Mouse (Mus musculus): ENCODE measurements around the gene Tomm70a.

Tomm70a gene

GRCm38 (mm10) chr16:57133611-57134010, 12.1 kb downstream of the Tomm70a start:
- intact Hi-C loops (cut with DNase I) = no loop called here

DNA sequence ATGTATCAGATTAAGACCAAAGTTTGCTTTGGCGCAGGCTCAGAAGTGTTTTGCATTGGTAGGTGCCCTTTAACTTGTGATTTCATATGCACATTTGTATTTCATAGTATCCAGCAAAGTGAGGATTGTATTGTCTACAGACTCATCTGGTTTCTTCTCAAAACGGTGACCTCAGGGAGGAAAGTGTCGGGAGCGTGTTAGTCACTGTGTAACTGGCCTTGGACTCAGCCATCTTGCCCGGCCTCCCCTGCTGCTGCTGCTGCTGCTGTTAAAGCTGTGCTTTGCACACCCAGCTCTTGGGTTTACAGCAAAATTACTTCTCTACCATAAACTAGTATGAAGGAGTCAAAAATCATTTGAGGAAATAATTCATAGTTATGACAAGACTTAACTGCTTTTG, 23.2 kb downstream of the Tomm70a start:
- intact Hi-C loops (cut with DNase I) = no loop called here

DNA sequence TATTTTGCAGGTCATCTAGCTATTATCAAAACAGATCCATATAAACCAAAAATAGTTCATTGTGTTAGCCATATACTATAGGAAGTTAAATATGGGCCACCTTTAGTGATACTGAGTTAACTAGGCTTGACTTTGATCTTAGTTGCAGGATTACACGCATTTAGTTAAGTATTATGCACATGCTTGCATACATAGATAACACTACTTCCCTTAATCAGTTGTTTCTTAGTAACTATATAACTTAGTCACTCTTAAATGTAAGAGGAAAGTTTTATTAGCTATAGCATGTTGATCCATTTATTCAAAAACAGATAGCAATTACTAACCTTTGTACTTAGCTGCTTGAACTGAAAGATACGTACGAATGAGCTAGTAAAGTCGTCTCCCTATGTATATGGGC, 29.9 kb downstream of the Tomm70a start:
- intact Hi-C loops (cut with DNase I) = no loop called here

GRCm38 (mm10) chr16:57155899-57156298, 34.4 kb downstream of the Tomm70a start:
- intact Hi-C loops (cut with DNase I) = no loop called here

DNA sequence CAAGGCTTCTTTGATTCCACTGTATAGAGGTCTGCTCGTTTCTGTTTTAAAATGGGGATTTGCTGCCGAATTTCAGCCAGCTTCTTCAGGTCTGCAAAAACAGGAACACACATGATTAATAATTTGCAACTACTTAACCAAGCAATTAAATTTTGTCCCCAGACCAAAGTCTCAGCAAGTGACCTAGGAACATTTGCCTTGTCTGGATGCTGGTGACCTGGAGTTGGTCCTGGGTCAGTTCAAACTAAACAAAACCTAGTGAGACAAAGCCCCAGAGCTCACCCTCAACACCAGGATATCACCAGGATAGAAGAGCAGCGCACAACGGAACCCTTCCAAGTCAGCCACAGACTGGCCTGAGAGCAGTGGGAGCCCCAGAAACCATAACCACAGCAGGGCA, 35.6 kb downstream of the Tomm70a start:
- intact Hi-C loops (cut with DNase I) = no loop called here

GRCm38 (mm10) chr16:57157728-57158127, 36.2 kb downstream of the Tomm70a start:
- intact Hi-C loops (cut with DNase I) = no loop called here

DNA sequence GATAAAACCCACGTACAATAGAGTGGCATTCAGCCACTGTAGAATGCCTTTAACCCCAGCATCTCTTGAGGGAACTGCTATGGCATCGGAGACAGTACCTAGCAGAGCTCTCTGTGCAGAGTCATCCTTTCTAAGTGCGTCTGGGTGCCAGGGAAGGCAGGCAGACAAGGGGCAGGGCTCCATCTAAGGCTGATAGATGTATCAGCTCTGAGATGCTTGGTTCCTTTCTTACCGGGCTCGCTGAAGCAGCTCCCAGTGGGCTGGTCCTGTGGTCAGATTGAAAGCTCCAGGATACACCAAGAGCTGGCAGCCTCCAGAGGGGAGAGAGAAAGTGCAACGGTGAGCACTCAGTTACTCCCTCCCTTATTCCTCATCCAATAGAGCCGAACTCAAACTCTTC, 38.3 kb downstream of the Tomm70a start:
- intact Hi-C loops (cut with DNase I) = no loop called here

DNA sequence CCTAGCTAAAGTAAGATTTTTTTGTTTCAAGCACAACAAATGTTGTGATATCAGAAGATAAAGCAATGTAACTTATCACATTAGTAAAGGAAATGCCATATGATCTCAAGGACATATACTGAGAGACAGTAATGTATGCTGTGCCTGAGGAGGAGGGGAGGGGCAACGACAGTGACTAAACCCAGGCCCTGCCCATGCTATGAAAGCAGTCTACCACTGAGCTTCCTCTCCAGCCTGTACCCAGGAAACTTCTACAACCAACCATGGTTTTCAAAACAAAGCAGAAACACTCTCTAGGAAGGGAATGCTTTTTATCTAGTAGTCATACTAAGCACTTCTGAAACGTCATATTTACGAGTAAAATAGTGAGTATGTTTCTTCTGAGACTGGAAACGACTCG, 41.3 kb downstream of the Tomm70a start:
- intact Hi-C loops (cut with DNase I) = no loop called here

DNA sequence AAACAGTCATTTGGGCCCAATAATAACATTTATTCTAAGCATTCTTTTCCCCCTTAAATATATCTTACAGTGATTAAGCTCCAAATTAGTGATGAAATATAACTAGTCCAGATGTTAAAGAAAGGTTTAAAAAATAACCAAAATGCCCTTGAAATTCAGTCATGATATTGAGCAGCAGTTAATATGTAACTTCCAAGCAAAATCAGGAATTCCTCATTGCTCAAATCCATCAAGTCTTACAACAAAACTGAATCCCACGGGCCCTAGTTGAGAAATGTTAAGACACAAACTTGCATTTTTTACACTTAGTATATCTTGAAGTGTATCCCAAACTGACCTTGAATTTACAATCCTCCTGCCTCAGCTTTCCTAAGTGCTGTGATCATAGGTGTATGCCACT, 42.2 kb downstream of the Tomm70a start:
- intact Hi-C loops (cut with DNase I) = no loop called here

DNA sequence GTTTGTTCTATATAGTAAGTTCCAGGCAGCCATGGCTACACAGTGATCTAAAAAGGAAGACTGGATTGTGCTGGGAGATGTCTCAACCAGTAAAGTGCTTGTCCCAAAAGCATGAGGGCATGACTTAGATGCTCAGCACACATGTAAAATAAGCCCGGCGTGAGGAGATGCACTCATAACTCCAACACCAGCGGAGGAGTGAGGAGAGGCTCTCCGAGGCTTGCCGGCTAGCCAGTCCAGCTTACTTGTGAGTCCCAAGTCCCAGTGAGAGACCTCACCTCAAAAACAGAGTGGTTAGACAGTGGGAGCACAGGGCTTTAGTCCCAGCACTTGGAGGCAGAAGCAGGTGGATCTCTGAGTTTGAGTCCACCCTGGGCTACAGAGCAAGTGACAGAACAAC, 43.7 kb downstream of the Tomm70a start:
- intact Hi-C loops (cut with DNase I) = loop anchor here (5.0 kb wide), 1 partner anchor 43 kb away; the partner anchor contains the start of gene Tomm70a

DNA sequence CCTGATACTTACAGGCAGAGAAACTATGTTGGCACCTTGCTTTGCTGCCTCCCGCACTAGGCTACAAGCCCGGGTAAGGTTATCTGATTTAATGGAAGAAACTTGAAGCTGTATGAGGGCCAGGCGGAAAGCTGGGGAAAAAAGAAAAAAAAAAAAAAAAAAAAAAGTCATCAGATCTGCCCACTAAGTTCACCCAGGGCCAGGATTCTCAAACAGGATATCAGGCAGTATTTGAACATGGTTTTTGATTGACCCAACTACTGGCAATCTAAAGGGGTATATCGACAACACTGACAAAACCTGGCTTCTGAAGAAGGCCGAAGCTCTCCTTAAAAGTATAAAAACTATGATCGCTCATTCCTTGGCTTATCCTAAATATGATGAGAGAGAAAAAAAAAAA, 44.6 kb downstream of the Tomm70a start:
- intact Hi-C loops (cut with DNase I) = loop anchor here (5.0 kb wide), 1 partner anchor 44 kb away; the partner anchor contains the start of gene Tomm70a

DNA sequence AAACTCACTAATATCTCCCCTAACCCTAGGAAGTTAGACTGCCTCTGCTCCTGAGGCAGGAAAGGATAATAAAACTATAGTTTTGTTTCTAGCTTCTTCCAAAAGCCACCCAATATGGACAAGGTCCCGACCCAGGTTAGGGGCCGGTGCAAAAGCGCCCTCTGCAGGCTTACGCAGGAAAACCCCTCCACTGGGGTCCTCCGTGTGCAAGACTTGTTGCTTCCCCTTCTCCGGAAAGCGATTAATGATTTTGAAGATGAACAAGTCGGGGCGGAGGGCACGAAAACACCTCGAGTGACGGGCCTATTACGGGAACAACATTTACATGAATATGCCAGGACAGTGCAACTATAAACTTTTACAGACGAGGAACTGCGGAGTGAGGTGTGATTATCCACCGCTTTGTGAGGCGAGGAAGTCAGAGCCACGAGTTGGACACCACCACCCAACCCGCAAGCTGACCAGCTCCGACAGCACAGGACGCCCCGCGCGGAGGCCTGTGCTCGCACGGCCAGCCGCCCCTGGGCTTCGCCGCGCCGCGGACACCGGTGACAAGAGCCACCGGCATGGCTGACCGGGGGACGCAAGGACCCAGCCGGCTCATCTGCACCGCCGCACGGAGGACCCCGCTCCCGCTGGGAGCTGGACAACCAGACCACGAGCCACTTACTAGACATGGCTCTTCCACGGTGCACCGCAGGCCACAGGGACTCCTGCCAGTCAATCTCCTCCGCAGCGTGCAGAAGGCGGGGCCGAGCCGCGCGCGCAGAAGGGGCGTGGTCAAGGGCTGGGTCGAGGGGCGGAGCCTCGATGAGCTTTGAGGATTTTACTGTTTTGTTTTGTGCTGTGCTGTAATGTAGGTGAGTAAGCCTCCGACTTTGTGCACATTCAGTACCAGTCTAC, 45.4 kb downstream of the Tomm70a start, which contains the start of gene Nit2:
Gene Nit2 (minus strand): TSS at position 731 of the 903 bp plus-strand sequence.
- intact Hi-C loops (cut with DNase I) = loop anchor here (5.0 kb wide), 1 partner anchor 45 kb away; the partner anchor contains the start of gene Tomm70a

- intact Hi-C loops (cut with DNase I) = loop anchor here (5.0 kb wide), 1 partner anchor 45 kb away; the partner anchor contains the start of gene Tomm70a
Measured at GRCm38 (mm10) chr16:57167514-57167912, 46.0 kb downstream of the Tomm70a start.

DNA sequence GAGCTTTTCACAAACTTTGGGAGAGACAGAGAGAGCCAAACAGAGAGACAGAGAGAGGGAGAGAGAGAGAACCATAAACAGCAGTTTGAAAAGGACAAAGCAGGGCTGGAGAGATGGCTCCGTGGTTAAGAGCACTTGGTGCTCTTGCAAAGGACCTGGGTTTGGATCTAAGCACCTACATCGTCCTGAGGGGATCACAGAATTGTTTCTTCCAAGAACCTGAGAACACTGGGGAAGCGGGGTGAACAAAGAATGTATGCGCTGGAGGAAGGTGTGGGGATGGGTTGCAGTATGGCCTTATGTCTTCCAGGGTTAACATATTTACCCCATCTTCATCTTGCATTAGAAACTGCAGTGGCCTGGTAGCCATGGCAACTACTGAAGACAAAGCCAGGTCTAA, 46.7 kb downstream of the Tomm70a start:
- intact Hi-C loops (cut with DNase I) = loop anchor here (5.0 kb wide), 1 partner anchor 46 kb away; the partner anchor contains the start of gene Tomm70a

- intact Hi-C loops (cut with DNase I) = loop anchor here (10.0 kb wide), 2 partner anchors 396 to 456 kb away; partner anchors contain the start of gene Tfg
Measured at GRCm38 (mm10) chr16:57171161-57171560, 49.7 kb downstream of the Tomm70a start.

GRCm38 (mm10) chr16:57171570-57171969, 50.1 kb downstream of the Tomm70a start:
- intact Hi-C loops (cut with DNase I) = loop anchor here (10.0 kb wide), 2 partner anchors 397 to 457 kb away; partner anchors contain the start of gene Tfg

- intact Hi-C loops (cut with DNase I) = loop anchor here (10.0 kb wide), 2 partner anchors 400 to 460 kb away; partner anchors contain the start of gene Tfg
Measured at GRCm38 (mm10) chr16:57174480-57174879, 53.0 kb downstream of the Tomm70a start.

DNA sequence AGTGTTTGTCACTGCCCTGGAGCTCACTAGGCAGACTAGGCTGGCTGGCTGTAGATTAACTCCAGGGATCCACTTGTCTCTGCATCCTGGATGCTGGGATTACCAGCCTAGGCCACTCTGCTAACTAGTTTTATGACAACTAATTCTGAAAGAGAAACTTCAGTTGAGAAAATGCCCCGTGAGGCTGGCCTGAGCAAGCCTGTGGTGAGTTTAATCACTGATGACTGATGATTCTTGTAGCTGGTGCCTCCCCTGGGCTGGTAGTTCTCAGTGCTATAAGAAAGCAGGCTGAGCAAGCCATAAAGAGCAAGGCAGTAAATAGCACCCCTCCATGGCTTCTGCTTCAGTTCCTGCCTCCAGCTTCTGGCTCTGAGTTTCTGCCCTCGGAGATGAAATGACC, 54.2 kb downstream of the Tomm70a start:
- intact Hi-C loops (cut with DNase I) = loop anchor here (10.0 kb wide), 2 partner anchors 401 to 461 kb away; partner anchors contain the start of gene Tfg

- intact Hi-C loops (cut with DNase I) = loop anchor here (10.0 kb wide), 2 partner anchors 401 to 461 kb away; partner anchors contain the start of gene Tfg
Measured at GRCm38 (mm10) chr16:57176276-57176675, 54.8 kb downstream of the Tomm70a start.

DNA sequence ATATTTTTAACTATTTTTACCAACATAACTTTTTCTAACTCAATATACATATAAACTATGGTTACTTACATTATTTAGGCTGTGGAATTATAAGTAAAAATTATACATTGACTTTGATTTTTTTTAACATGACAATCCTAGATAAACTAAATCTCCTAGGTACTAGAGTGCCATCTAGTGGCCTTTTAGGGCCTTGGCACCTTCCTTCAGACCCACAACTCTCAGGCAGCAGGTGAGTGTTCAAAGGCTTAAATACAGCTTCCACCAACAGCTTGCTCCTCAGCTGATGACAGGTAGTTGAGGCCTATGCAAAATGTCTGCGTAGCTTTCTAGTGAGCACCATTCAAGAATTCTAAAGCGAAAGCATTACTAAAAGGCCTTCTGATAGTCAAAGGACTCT, 55.8 kb downstream of the Tomm70a start:
- intact Hi-C loops (cut with DNase I) = loop anchor here (10.0 kb wide), 2 partner anchors 402 to 462 kb away; partner anchors contain the start of gene Tfg

DNA sequence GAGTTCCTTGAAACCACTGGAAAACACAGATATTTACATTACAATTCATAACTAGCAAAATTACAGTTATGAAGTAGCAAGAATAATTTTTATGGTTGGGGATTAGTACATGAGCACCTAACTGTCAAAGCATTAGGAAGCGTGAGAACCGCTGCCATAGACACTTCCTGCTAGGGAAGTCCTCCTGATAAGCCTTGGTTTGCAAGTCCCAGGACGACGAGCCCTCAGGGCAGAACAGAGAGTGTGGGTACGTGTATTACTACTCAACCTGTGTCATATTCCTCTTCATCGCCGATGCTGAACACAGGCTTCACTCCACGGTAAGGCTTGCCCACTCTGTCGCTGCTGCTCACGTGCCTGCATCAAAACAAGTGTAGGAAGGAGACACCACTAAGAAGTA, 56.2 kb downstream of the Tomm70a start:
- intact Hi-C loops (cut with DNase I) = loop anchor here (10.0 kb wide), 2 partner anchors 403 to 463 kb away; partner anchors contain the start of gene Tfg

GRCm38 (mm10) chr16:57181180-57181579, 59.7 kb downstream of the Tomm70a start:
- intact Hi-C loops (cut with DNase I) = no loop called here
